Mouse (Mus musculus) urinary bladder, adult 18-20 months (tissue): ENCODE measurements at regions not wholly inside any gene's neighbourhood (a gene's known extent, or its start where the extent isn't known, plus 50 kb on each side); places are given as distances from the start of the nearest gene placed in this dataset.
A peak's percentile ranks its signal among the peaks of the same experiment; 100 is the strongest.

ENCODE experiments used
- DNase-seq, 2 experiments: peaks; one replicate each; pipeline ENCODE4 v3.0.0; 2022; ENCODE audit warnings: low spot score in 2 of 2, mixed read lengths in 2 of 2

DNA sequence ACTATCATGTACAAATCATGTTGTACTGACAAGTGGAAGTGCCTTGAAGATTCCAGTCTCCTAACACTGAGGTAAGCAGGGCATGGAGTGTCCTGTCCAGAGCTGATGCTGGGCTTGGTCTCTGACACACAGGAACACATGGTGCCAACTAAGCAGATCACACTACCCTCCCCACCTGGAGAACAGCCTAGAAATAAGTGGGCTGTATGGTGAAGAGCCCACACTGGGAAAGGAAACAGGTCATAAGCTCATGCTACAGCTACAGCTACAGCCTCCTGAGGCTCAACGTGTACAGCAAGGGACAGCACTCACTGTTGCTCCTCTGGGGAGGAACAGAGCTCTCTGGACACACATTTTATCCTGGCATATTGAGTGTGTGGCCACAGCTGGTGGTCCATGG, 89.8 kb upstream of the Atp1a1 start:
- no peak for DNase-seq

DNA sequence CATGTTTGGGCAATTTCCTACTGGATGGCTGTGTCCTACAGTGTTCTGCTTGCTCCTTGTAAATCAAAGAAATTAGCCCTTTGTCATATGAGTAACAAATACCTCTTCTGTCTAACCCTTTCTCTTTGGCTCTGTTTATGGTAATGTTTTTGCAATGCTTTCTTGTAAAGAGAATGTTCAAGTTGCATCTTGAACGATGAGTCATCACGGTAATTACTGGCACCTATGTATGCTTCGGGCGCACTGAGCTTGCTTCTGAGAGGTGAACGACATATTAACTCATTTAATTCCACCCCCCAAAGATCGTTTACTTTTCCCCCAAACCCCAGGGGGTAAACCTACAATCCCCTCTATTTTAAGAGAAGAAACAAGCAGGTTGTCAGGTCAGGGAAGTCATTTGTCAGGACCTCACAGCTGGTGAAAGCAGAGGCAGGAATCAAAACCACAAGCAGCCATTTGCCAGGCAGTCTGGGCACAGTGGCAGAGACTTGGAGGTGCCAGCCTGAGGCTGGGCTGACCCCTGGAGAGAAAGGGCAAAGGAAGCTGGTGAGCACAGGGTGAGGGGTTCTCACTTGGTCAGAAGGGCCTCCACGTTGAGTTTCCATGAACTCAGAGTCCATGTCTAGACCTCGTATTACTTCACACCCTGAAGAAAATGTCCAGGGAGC, 87.6 kb upstream of the Atp1a1 start:
- no peak for DNase-seq

DNA sequence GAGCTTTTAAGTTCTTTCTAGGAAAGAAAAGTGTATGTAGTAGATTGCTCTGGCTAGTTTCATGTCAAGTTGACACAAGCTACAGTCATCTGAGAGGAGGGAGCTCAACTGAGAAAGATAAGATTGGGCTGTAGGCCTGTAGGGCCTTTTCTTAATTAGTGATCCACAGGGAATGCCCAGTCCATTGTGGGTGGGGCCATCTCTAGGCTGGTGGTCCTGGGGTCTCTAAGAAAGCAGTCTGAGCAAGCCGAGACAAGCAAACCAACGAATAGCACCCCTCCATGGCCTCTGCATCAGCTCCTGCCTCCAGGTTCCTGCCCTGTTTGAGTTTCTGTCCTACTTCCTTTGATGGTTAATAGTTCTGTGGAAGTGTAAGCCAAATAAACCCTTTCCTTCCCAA, 86.3 kb upstream of the Atp1a1 start:
- DNase-seq, result no peak

DNA sequence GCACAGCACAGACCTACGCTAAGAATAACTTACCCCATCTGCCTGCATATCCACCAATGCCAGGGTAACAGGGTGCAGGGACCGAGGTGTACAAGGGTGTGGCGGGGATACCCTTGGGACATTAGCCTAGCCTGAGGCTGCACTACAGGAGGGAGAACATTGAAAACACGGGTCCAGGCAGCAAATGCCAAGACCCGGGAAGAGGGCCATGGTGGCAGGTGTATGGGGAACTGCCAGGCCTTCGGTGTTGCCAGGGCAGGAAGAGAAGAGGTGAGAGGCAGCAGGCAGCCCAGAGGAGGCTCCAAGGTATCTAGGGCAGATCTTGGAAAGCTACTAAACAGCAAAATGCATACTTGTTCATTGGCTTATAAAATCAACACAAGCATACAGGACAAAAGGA, 85.7 kb upstream of the Atp1a1 start:
- DNase-seq, result no peak

DNA sequence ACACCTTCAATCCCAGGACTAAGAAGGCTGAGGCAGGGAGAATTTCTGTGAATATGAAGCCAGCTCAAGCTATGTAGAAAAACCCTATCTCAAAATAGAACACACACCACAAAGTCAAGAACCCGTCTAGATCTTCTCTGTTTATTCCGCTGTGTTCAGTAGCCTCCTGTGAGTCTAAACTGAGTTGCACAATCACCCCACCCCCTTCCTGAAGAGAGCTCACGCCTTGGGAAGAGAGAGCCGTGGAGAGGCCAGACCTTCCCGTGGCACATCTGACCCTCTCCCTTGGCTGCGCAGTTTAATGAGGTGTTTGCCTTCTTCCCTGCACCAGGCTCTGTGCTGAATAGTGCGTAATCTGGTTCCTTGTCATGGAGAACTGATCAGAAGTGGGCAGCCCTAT, 80.7 kb upstream of the Atp1a1 start:
- no peak for DNase-seq

DNA sequence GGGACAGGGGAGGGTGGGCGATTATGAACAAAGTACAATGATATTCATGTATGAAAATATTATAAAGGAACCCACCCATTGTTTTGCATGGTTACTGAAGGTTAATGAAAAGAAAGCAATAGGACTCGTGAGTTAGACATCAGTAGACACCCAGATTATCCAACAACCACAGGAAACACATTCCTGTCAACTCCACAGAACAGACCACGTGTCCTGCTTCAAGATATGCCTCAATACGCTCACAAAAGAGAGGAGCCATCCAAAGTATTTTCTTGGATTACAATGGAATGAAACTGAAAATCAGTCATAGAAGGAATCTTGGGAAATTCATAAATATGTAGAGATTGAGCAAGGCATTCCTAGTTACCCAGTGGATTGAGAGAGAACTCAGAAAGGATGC, 68.5 kb upstream of the Atp1a1 start:
- DNase-seq, result no peak

DNA sequence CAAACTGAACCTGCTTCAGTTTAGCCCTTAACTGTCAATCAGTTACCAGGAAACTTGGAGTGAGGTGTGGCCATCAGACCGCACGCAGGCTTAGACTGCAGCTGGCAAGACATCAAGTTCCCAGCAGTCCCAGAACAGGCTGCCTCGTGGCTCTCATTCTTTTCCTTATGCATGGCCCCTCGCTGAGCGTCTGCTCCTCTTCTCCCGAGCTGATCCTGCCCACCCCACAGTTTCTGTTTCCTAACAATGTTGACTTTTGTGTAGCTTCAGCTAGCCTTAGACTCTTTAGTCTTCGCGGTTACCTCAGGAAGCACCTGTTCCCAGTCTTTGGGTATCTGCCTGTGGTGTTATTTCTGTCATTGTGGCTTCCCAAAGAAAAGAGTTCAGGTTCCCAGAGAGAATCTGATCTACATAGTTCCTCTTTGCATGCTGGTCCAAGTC, 66.1 kb upstream of the Atp1a1 start:
- DNase-seq, result no peak

DNA sequence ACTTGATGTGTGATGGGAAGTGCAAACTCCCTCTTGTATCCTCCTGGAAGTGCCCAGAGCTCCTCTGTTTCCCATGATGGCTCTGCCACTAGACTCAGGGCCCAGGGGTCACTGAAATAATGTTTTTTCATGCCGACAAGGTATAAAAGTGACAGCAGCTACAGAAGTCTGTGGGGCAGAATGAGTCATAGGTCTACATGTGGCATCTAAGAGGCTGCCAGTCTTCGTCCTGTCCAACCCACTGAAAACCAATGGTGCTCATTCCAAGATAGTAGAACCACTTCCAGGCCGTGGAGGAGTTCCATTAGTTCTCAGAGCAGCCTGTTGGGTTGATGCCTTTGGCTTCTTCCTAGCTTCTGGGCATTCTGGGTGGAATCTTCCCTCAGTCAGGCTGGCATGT, 65.3 kb upstream of the Atp1a1 start:
- DNase-seq, result no peak

DNA sequence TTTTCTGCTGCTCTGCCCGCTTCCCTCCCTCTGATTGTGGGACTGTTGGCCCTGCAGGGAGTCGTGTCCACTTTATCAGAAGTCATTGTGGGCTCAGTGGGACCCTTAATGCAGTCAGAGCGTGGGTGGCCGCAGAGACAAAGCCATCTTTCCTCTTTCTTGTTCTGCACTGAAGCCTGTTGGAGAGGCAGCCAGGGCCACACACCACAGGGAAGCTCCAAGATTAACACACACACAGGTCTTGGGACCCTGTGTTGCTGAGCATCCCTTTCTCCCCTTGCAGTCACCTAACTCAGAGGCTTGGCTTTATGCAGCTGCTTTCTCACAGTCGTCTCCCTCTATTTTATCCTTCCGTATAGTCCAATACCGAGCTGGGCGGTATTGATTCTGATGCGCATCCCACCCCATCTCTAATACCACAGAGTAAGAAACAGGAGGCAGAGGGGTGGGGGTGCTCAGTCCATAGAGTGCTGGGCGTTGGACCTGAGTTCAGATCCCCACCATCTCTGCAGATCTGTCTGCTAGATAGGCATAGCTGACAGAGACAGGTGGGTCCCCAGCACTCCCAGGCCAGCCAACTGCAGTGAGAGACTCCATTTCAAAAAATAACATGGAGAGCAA, 63.4 kb upstream of the Atp1a1 start:
- DNase-seq, result no peak

DNA sequence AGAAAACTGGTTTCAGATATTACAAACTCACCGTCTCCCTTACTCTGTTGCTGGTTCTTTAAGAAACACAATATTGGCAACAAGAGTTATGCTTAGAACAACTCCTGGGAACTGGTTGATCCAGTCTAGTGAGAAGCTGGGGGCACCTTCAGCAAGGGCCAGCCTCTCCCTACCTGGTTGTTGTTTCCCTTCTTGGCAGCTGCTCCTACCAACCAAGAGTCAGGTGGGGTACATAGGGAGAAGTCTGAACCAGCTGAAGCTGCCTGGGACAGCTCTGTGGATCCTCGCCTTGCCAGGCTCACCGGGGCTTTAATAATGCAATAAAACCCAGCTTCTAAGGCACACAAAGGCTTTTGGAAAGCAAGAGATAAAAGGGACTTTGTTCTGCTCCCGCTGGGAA, 62.7 kb upstream of the Atp1a1 start:
- peak in 1 of 2 experiments; percentile 59 for DNase-seq

DNA sequence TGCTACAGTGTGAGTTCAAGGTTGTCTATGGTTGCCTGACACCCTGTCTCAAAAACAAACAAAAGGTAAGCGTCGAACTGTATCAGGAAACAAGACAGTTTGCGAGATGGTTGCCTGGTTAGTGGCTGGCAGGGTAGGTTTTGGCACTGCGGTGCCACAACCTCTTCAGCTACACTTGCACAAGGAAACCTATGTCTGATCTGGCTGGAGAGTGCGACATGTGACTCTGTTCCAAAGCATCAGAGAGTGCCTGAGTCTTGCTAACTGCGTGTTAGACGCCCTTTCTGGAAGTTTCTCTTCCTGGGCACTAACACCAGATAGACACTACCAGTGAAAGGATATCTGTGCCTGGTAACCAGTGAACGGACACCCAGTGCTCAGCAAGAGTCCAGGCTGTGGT, 62.1 kb upstream of the Atp1a1 start:
- no peak for DNase-seq

DNA sequence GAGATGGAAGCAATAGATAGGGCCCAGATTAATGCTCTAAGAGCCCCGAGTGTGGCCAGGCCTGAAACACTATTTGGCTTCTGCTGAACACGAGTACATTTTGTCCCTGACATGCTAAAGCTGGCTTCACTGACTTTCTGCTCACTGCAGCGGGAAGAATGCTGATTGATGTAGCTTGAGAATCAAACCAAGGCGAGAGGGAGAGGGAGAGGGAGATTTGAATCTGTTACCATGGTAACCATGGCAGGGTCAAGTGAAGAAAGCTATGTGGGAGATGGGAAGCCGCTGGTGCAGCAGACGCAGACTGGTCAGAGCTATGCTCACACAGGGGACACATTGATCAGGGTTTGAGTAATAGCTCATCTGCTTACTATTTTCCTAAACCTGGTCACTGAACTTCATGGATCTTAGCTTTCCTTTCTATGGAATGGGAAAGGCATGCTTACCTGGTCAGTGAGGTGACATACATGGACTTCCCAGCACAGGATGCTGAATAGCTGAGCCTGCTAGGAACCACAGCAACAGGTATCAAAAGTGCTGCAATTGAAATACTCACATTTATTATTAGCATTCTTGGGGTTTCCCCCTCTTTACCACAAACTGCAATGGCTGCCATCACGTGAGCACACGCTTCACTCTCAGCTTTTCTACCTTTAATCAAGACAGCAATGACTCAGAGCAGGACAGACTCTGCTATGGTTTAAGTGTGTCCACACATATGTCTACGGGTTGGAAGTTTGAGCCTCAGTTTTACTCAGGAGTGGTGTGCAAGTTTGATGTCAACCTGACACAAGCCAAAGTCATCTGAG, 56.9 kb upstream of the Atp1a1 start:
- DNase-seq, result no peak

DNA sequence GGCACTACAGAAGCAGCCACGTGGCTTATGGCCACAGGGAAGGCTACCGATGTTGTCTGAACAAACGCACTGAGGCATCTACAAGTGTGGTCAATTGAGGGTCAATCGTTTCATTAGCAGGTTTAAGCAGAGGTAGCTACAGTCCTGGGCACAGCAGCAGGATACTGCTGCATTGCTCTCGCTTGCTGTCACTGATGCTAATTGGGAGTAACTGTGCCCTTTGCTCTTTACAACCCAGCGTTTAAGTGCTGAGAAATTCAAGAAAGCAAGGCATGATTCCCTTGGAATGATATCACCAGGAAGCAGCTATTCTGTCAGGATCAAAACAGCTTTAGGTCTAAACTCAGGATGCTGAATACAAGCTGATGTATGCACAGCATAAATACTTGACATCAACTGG, 56.2 kb upstream of the Atp1a1 start:
- DNase-seq, result no peak

DNA sequence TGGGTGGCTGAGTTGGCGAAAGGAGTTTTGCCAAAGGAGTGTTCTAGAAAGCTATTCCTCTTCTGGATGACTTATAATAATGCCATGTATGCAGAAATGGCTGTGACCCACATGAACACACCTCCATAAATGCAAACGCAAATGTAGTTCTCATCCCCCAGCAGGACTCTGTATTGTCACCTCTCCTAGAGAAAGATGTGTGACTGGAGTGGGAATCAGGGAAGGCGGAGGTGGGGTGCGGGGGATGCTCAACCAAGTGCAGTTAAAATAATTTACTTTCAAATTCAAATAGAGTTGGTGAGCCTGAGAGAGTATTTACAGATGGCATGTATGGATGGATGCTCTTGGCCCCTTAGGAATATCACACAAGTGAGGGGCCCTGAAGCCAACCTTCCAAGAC, 55.7 kb upstream of the Atp1a1 start:
- no peak for DNase-seq

DNA sequence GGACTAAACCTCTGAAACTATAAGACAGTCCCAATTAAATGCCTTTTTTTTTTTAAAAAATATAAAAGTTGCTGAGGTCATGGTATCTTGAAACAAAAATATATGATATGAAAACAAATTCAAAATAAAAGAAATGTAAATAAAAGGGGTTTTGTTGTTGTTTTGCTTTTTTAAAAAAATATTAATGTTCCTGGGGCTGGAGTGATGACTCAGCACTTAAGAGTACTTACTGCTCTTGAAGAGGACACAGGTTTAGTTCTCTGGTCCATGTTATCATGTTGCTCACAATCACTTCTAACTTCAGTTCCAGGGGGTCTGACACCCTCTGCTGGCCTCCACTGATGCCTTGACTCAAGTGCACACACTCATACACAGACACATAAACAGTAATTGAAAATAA, 53.5 kb upstream of the Atp1a1 start:
- no peak for DNase-seq

DNA sequence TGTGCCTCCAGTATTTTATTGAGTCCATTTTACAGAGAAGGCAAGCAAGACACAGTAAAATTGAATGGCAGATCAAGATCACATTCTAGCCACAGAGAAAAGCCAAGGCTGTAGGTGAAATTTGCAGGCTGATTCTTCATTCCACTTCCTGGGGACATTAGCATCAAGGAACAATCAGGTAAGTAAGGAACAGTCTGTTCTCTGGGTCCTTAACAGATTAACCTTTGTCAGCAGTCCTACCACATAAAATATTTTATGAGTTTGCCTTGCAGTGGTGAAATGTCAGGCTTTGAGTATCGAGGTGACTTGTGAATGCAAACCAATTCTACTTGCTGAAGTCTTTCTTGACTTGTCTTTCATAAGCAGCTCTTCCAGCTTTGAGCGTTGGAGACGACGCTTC, 50.2 kb upstream of the Atp1a1 start:
- DNase-seq, result no peak
